Mouse (Mus musculus): ENCODE data around the gene Styxl1.

The Styxl1 gene

DNA sequence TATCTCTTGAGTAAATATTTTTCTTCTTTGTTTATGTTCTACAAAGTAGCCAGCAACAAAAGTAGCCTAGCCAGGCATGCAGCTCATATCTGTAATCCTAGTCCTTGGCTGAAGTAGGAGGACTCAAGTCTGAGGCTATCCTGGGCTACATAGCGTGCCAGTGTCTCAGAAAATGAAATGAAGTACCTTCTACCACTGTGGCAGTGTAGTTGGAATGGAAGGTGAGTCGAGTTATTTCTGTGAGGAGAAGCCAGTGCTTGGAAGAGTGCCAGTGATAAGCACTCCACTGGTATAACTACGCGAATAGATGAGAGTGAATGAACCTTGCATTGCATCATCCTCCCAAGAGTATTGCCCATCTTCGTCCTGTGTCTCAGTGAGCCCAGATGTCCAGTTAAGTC lies 80.5 kb downstream of the Styxl1 start:
- DNase-seq (ENCODE audit: low spot score in 2 of 2), result no peak
